Mouse (Mus musculus): ENCODE data around the gene Gna13.

Gene Gna13

DNA sequence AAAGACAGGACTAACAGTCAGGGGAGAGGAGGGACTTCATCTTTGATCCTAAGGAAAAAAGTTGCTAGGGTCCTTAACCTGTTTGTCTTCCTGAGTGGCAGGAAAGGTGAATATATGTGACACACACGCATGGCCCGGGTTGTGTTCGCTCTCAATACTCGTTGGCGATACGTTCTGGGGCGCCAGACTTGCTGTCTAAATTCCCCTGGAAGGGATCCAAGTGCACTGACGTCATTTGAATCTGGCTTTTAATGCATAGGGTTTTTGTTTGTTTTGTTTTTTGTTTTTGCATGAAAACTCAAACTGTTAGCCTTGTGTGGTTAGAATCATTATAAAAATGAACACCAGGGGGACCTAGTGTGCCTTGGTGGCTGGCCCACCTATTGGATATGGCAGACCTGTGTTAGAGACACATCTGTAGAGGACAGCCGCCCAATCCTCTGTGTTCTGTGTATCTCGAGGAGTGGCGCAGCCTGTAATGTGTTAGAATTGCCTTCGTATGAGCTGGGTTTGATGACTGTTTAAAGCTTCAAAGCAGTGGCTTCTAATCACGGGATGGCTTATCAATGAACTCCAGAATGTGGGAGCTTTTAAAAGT is 82.9 kb downstream of the Gna13 start:
- ATAC-seq (ENCODE audit: insufficient number of reproducible peaks, low FRiP score, low TSS enrichment), result 0 out of 2 replicates have a peak, but pooled peaks have one; percentile 40
